Mouse (Mus musculus): Measurements from ENCODE around the gene Tmcc3. TPM values are rescaled to one million over a fixed set of nuclear protein-coding genes. Genes with fewer than 3 reads are reported as not detected.
A peak's percentile ranks its signal among the peaks of the same experiment; 100 is the strongest.

The Tmcc3 gene
- polyA plus RNA-seq, 1 experiment from 2014 or later, result 5.7 TPM

GRCm38 (mm10) chr10:94341501-94341900, 29.8 kb downstream of the Tmcc3 start:
- 72% methylated on average over 17 of the region's 17 CpGs for WGBS
- DNase-seq (ENCODE audit: low spot score), result no peak
- H3K9me3 ChIP-seq (replicated peaks), result no peaks in the 10 kb centered on the region
- no peak overlapping the region for H3K27ac ChIP-seq
- H3K27me3 ChIP-seq (ENCODE audit: low read depth, poor library complexity, severe bottlenecking), result no peaks in the 10 kb centered on the region
- no peaks in the 10 kb centered on the region for H3K36me3 ChIP-seq
- peaks cover 12% of the 10 kb centered on the region; the same call in 1 of the 2 replicates for H3K4me1 ChIP-seq
- no peak overlapping the region for H3K4me3 ChIP-seq

- H3K27me3 ChIP-seq (ENCODE audit: low read depth, poor library complexity, severe bottlenecking), result no peaks in the 10 kb centered on the region
- H3K36me3 ChIP-seq, result no peaks in the 10 kb centered on the region
- no peak overlapping the region for H3K4me3 ChIP-seq
- no peaks in the 10 kb centered on the region for H3K9me3 ChIP-seq (replicated peaks)
- WGBS, result 73% methylated on average over 7 of the region's 7 CpGs
- no peak for DNase-seq (ENCODE audit: low spot score)
- H3K27ac ChIP-seq, result no peak overlapping the region
- peaks cover 12% of the 10 kb centered on the region; the same call in 1 of the 2 replicates for H3K4me1 ChIP-seq
These were observed 30.5 kb downstream of the Tmcc3 start for GRCm38 (mm10) chr10:94342256-94342655.

GRCm38 (mm10) chr10:94343581-94343980, 31.8 kb downstream of the Tmcc3 start:
- WGBS, result 83% methylated on average over 7 of the region's 7 CpGs
- Histone ChIP-seq H3K4me1 (peaks cover 12% of the 10 kb centered on the region; the same call in 1 of the 2 replicates), H3K9me3 (replicated peaks) (no peaks in the 10 kb centered on the region), H3K27ac (no peak overlapping the region), H3K27me3 (ENCODE audit: low read depth, poor library complexity, severe bottlenecking) (no peaks in the 10 kb centered on the region), H3K36me3 (no peaks in the 10 kb centered on the region), H3K4me3 (no peak overlapping the region)
- no peak for DNase-seq (ENCODE audit: low spot score)

GRCm38 (mm10) chr10:94344631-94345417, 33.1 kb downstream of the Tmcc3 start:
- H3K27ac ChIP-seq, result no peak overlapping the region
- no peaks in the 10 kb centered on the region for H3K9me3 ChIP-seq (replicated peaks)
- DNase-seq (ENCODE audit: low spot score), result no peak
- H3K4me3 ChIP-seq, result peak overlapping the region; percentile 13; the same call in 1 of the 2 replicates
- no peaks in the 10 kb centered on the region for H3K27me3 ChIP-seq (ENCODE audit: low read depth, poor library complexity, severe bottlenecking)
- no peaks in the 10 kb centered on the region for H3K36me3 ChIP-seq
- H3K4me1 ChIP-seq, result peaks cover 12% of the 10 kb centered on the region; the same call in 1 of the 2 replicates
- 47% methylated on average over 22 of the region's 22 CpGs for WGBS

- Histone ChIP-seq H3K27me3 (ENCODE audit: low read depth, poor library complexity, severe bottlenecking) (no peaks in the 10 kb centered on the region), H3K4me3 (no peak overlapping the region), H3K27ac (no peak overlapping the region), H3K36me3 (no peaks in the 10 kb centered on the region), H3K4me1 (peaks cover 16% of the 10 kb centered on the region; the same call in 1 of the 2 replicates), H3K9me3 (replicated peaks) (no peaks in the 10 kb centered on the region)
- no peak for DNase-seq (ENCODE audit: low spot score)
- WGBS, result 92% methylated on average over 7 of the region's 7 CpGs
These were observed 33.9 kb downstream of the Tmcc3 start for GRCm38 (mm10) chr10:94345509-94346252.

- WGBS, result 93% methylated on average over 7 of the region's 7 CpGs
- Histone ChIP-seq H3K27me3 (ENCODE audit: low read depth, poor library complexity, severe bottlenecking) (no peaks in the 10 kb centered on the region), H3K4me1 (peaks cover 13% of the 10 kb centered on the region; the same call in 1 of the 2 replicates), H3K4me3 (no peak overlapping the region), H3K36me3 (no peaks in the 10 kb centered on the region), H3K9me3 (replicated peaks) (no peaks in the 10 kb centered on the region), H3K27ac (no peak overlapping the region)
- DNase-seq (ENCODE audit: low spot score), result no peak
These were observed 34.8 kb downstream of the Tmcc3 start for GRCm38 (mm10) chr10:94346596-94346995.

GRCm38 (mm10) chr10:94347296-94347695, 35.5 kb downstream of the Tmcc3 start:
- Histone ChIP-seq H3K36me3 (no peaks in the 10 kb centered on the region), H3K27me3 (ENCODE audit: low read depth, poor library complexity, severe bottlenecking) (no peaks in the 10 kb centered on the region), H3K27ac (no peak overlapping the region), H3K4me1 (peaks cover 9% of the 10 kb centered on the region; the same call in 1 of the 2 replicates), H3K9me3 (replicated peaks) (no peaks in the 10 kb centered on the region), H3K4me3 (no peak overlapping the region)
- WGBS, result 78% methylated on average over 10 of the region's 10 CpGs
- no peak for DNase-seq (ENCODE audit: low spot score)

GRCm38 (mm10) chr10:94347959-94348358, 36.2 kb downstream of the Tmcc3 start:
- Histone ChIP-seq H3K4me1 (peaks cover 9% of the 10 kb centered on the region; the same call in 1 of the 2 replicates), H3K4me3 (no peak overlapping the region), H3K9me3 (replicated peaks) (no peaks in the 10 kb centered on the region), H3K27me3 (ENCODE audit: low read depth, poor library complexity, severe bottlenecking) (no peaks in the 10 kb centered on the region), H3K36me3 (no peaks in the 10 kb centered on the region), H3K27ac (no peak overlapping the region)
- no peak for DNase-seq (ENCODE audit: low spot score)
- WGBS, result 94% methylated on average over 10 of the region's 10 CpGs

- WGBS, result 86% methylated on average over 5 of the region's 5 CpGs
- no peak overlapping the region; the same call in 1 of the 2 replicates for H3K27ac ChIP-seq
These were observed 38.5 kb downstream of the Tmcc3 start for GRCm38 (mm10) chr10:94350207-94350606.

GRCm38 (mm10) chr10:94350896-94351661, 39.3 kb downstream of the Tmcc3 start:
- Histone ChIP-seq H3K4me1 (peaks cover 11% of the 10 kb centered on the region), H3K9me3 (replicated peaks) (no peaks in the 10 kb centered on the region), H3K36me3 (no peaks in the 10 kb centered on the region), H3K27me3 (ENCODE audit: low read depth, poor library complexity, severe bottlenecking) (no peaks in the 10 kb centered on the region), H3K4me3 (no peak overlapping the region), H3K27ac (no peak overlapping the region)
- no peak for DNase-seq (ENCODE audit: low spot score)
- 57% methylated on average over 11 of the region's 11 CpGs for WGBS

More at GRCm38 (mm10) chr10:94350207-94350606, 38.5 kb downstream of the Tmcc3 start:
- Histone ChIP-seq H3K9me3 (replicated peaks) (no peaks in the 10 kb centered on the region), H3K36me3 (no peaks in the 10 kb centered on the region), H3K27me3 (ENCODE audit: low read depth, poor library complexity, severe bottlenecking) (no peaks in the 10 kb centered on the region), H3K4me3 (no peak overlapping the region), H3K4me1 (peaks cover 6% of the 10 kb centered on the region)
- no peak for DNase-seq (ENCODE audit: low spot score)

GRCm38 (mm10) chr10:94352172-94352876, 40.6 kb downstream of the Tmcc3 start:
- Histone ChIP-seq H3K9me3 (replicated peaks) (no peaks in the 10 kb centered on the region), H3K27me3 (ENCODE audit: low read depth, poor library complexity, severe bottlenecking) (no peaks in the 10 kb centered on the region), H3K4me1 (peaks cover 11% of the 10 kb centered on the region), H3K36me3 (no peaks in the 10 kb centered on the region), H3K4me3 (no peak overlapping the region), H3K27ac (no peak overlapping the region)
- 94% methylated on average over 7 of the region's 7 CpGs for WGBS
- no peak for DNase-seq (ENCODE audit: low spot score)

Data from limb, embryonic 10.5 days (tissue).